Mouse (Mus musculus) heart, adult 11 months (tissue): ENCODE data around the gene Arl5c.
"Not testable (repeated sequence)": the region's sequence is repeated elsewhere in the genome, so short reads cannot be mapped to it uniquely, and the experiment has no call there.

Source experiments
- DNase-seq: peaks from one replicate; pipeline ENCODE4 v3.0.0; 2022

The Arl5c gene

DNA sequence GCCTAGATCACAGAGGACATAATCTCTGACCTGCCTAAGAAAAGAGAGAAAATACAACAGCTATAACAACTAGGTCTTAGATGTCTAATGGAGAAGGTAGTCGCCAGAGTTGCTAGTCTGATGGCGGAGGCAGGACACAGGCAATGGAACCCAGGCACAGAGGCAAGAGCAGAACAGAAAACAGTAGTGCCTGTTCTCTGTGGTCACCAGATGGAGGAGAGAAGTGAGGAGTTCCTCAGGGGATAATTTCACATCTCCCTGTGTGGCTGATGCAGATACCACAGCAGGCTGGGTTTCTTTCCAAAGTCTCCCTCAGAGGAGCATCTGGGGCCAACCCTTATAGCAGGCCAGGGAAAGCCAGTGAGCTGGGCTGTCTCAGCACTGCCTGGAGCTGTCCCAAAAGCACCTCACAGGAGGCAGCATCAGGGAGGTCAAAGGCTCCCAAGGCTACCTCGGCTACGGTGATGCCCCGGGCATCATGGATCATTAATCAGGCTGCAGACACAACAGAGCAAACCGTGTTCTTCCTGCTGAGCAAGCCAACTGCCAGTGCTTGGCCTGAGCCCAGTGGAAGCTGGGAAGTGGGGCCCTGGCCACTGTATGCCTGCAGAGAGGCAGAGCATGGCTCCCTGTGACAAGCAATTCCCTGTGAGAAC lies 38.9 kb downstream of the Arl5c start:
- DNase-seq: no peak

DNA sequence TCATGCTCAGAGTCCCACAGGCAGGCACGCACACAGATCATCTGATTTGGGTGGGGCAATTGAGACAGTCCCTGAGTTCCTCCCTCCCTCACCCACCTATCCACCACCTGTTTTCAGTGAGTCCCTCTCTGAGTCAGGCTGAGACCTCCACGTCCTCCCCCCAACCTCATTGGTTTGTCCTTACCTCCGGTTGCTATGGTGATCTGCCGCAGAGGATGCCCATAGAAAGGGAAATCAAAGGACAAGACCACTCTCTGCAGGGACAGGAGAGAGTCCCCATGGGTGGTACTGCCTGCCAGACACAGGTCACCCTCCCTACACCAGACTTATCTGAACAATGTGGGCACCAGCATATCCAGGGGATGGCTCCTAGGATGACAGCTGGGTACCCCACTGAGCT lies 40.1 kb downstream of the Arl5c start:
- DNase-seq: no peak

DNA sequence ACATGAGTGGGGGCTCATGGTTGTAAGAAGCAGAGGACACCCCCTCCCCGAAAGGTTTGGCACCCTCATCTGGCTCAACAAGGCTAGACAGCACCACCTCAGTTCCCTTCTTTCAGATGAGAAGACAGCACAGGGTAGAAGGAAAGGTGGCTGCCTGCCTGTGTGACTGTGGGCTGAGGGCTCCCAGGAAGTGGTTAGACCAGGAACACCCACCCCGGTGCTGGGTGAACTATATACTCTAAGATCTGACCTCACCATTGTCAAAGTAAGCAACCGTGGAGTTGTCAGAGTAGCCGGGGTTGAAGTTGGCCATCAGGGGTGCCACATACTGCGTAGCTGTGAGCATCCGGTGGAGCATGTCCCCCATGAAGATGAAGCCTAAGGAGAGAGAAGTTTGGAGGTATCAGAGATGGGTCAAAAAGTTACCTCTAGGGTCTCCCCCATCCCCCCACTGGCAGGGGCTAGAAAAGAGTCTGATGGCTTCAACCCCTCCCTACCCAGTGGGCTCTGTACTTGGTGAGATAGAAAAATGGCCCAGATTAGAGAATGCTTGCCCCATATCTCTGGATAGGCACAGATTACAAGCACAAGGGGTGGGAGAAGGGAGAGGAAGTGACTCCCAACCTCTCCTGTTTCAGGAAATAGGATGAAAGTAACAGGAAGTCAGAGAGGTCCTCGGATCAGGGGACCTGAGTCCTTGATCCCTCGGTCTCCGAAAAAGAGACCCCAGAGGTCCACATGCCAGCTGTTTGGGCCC lies 40.7 kb downstream of the Arl5c start:
- DNase-seq: no peak

DNA sequence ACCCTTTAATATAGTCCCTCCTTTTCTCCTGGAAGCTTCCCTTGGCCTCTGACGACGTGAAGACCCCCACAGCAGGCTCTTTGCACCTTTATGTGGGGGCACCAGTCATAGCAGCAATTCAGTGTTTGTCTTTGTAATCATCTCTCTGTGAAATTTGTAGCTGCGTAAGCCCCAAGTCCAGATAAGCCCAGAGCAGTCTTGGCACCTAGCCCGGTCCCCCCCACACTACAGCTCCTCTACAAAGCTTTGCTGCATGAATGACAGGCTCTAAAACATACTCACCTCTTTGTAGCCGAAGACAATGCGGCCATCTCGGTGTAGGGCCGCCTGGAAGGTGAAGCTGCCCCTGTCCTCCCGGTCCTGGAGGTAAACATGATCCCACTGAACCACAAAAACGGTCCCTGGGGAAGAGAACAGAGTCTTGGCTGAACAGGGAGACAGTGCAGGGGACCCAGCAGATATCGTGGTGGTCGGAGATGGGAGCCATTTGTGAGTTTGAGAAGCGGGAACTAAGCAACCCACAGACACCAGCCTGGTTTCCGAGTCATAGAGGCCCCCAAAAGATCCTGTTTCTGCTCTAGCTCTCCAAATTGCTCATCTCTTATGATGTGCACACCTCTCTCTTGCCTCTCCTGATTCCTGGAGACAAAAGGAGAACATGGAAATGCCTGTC lies 41.4 kb downstream of the Arl5c start:
- DNase-seq: no peak

DNA sequence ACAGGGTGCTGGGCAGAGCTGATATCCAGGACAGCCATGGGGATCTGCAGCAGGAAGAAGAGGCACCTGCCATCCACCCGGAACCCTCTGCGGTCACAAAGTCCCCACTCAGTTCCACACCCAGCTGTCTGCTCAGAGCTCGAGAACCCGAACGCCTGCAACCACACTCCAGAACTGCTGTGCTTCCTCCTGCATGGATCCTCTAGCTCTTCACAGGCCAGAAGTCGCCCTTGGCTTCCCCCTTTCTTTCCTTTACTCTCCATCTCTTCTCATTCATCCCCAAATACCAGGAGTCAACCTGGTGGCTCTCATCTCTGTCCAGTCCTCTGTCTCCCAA lies 42.1 kb downstream of the Arl5c start:
- no peak for DNase-seq

DNA sequence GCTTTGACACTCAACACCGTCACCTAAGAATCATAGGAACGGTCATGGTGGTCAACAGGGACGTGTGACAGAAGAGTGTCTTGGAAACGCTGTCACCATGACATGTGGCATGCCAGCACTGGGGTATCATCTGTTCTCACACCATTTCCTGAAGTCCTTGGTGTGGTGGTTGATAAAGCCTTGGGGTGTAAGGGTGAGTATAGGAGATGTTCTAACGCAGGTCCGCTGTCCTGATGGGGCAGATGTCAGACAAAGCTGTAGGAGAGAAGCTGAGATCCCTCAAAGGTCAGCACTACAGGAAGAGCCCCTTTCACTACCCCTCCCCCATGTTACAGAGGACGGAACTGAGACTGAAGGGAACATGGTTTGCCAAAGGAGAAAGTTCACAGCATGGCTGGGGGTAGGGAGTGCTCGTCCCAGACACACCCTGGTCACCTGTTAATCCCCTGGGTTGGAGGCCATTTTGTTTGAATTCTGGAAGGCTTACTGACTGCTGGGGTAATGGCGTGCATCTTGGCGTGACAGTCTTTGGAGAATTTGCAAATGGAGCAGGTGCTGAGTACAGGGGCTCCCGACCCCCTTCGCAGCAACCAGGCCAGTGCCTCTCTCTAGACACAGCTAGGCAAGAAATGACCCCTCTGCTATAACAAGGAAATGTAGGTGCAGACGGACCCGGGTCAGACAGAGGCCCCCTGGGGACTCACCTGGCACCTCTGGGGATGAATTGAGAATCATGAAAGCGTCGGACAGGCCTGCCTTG lies 42.6 kb downstream of the Arl5c start:
- no peak for DNase-seq

DNA sequence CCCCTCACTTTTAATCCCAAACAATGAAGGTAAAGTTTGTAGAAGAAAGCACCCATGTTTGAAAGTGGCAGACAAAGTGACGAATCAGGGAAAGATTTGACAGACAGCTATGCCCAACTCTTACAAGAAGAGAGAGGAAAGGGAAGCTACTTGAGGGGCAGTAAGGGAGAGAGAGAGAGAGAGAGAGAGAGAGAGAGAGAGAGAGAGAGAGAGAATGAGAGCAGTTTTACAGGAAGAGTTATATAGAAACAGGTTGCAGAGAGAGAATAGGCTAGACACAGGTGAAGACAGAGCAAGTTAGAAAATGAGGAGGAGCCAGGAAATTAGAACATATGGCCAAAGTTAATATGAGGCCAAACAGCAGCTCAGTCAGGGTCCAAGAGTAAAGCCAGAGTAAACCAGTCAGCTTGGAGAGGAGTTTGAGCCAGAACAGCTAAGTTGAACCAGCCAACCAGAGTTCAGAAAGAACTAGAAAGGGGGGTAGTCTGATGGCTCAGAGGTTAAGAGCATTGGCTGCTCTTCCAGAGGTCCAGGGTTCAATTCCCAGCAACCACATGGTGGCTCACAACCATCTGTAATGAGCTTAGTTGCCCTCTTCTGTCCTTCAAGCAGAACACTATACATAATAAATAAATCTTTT lies 43.5 kb downstream of the Arl5c start:
- no peak for DNase-seq

DNA sequence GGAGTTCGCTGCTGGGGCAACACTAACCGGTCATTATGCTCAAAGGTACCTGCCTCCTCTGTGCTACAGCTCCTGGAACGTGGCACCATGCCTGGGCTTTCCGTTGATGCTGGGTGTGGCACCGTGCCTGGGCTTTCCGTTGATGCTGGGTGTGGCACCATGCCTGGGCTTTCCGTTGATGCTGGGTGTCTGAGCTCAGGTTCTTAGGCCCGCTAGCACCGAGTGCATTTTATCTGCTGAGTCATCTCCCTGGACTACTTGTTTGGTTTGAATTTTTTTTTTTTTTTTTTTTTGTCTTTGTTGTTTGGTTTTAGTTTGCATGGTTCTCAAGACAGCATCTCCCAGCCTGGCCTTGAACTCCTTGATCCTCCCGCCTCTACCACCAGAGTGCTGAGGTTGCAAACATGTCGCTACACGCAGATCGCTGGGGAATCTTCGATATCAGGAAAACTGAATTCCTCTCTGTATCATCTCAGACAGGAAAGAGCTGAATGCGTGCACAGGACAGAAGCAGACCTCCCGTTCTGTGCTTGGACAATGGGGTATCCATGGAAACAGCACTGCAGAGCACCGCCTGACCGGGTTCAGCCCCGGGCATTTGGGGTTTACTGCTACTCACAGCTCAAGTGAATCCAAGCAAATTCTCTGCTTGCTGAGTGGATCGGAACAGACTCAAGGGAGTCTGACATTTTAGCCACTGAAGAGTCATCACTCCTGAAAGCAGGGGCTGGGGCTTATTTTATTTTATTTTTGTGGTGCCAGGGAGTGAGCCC lies 46.1 kb downstream of the Arl5c start:
- no peak for DNase-seq

DNA sequence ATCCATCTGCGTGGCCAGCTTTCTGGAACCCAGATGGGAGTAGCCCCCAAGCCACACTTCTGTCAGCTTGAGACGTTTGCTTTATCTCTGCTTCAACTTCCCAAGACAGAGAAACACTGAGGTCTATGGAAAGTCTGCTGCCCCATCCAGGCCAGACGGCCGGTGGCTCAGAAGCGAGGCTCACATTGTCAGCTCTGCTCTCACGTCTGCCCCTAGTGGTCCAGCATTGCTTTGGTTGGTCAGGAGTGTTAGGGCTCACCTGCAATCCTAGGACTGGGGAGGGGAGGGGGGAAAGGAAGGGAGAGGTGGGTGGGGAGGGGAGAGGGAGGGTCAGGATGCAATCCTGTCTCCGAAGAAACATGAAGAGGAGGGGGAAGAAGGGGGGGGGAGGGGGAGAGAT lies 48.6 kb downstream of the Arl5c start:
- no peak for DNase-seq

DNA sequence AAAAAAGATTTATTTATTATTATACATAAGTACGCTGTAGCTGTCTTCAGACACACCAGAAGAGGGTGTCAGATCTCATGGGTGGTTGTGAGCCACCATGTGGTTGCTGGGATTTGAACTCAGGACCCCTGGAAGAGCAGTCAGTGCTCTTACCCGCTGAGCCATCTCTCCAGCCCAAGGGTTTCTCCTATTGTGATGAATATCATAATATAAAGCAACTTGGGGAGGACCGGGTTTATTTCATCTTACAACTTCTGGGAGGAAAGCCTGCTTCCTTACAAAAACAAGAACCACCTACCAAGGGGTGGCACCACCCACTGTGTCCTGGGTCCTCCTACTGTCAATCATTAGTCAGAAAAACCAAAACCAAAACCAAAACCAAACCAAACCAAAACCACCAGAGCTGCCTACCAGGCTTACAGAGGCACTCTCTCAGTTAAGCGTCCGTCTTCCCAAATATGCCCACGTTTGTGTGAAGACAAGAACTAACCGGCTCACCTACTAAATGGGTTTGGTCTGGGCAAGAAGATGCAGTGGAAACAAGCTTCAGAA lies 50.2 kb downstream of the Arl5c start:
- not testable (repeated sequence) for DNase-seq

DNA sequence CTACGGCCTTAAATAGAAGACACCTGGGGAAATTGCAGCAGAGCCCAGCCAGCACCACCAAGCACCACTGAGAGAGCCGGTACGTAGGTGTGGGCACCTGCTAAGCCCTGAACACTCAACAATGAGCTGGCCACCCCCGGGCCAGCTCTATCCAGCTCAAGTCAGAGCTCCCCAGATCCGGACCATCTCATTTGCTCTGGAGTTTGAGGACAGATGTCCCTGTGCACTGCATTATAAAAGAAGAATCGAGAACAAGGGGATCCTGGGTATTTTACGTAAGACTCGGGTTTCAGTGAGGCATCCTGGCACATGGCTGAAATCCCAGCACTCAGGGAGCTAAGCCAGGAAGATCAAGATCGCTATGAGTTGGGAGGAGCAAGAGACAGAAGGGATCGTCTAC lies 51.0 kb downstream of the Arl5c start:
- DNase-seq: no peak

DNA sequence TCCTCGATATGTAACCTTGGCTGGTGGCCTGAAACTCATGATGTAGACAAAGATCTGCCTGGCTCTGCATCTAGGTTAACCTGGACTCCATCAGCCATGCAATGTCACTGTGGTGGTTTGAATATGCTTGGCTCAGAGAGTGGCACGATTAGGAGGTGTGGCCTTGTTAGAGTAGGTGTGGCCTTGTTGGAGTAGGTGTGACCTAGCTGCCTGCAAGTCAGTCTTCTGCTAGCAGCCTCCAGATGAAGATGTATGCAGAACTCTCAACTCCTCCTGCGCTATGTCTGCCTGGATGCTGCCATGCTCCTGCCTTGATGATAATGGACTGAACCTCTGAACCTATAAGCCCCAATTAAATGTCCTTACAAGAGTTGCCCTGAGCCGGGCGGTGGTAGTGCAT lies 52.7 kb downstream of the Arl5c start:
- DNase-seq: no peak

DNA sequence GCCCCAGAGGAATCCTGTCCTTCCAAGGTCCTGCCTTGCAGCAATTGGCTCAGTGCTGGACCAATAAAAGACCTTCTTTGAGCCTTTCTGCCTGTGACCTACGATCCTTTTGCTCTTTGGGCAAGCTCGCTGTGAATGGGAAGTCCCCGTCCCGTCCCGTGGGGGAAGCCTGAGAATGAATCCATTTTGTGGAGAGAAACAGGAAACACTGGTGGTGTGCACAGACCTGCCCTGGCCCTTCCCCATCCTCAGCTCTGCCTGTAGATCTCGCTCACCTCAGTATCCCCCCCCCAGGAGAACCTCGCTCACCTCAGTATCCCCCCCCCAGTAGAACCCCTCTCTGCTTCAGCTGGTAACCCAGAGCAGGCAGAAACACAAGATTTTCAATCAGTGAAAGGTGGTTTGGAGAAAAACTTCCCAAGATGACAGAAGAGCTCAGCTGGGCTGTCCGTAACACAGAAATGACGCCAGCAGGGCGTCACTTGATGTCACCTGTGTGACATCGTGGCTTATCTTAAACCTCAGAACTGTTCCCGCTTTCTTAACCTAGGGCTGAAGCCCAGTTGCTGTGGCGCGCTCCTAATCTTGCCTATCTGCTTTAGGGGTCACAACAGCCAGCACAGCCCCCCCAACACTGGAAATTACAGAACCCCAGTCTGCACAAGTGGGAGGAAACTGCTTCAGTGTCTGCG lies 53.4 kb downstream of the Arl5c start:
- DNase-seq: no peak
